Mouse (Mus musculus): Measurements from ENCODE around the gene Ildr2.

The Ildr2 gene

DNA sequence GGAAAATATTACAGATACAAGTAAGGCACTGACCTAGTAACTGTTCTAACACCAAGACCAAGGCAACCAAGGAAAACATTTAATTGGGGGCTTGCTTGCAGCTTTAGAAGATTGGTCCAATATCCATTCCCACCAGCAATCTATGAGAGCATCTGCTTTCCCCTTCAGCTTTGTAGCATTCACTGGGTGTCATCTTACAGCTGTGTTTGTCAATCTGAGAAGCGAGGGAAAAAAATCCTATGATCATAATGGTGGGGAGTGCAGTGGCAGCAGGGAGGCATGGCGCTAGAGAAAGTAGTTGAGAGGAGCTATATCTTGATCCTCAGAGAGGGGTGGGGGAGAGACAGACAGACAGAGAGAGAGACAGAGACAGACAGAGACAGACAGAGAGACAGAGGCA is 88.1 kb downstream of the Ildr2 start:
- in situ Hi-C loops (cut with MboI) = no loop called here

DNA sequence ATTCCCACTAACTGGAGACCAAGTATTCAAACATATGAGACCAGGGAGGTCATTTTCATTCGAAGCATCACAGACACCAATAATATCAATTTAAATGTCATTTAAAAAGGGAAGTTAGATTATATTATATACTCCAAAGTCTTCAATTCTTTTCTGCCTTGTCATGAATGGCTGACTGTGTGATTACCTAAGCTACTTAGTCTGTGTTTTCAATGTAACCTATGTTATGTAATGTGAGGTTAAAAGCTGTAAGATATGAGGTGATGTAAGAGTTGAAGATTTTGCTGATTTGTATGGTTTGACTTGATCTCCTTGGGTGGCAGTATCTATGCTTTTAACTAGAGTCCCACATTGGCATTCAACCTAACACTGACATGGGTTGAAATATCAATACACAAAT is 88.6 kb downstream of the Ildr2 start:
- in situ Hi-C loops (cut with MboI) = no loop called here

DNA sequence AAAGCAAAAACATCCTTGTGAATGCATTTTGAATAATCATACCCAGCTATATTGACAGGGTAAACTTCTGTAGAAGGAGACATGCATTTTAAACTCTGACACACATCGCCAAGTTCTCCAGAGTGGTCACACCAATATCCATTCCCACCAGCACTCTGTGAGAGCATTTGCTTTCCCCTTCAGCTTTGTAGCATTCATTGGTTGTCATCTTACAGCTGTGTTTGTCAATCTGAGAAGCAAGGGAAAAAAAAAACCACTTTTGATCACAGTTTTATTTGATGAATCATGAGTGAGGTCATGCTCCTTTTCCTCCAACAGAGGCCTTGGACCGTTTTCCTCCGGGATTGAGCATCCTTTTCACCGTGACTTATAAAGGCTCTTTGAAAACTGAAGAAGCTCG is 89.6 kb downstream of the Ildr2 start:
- in situ Hi-C loops (cut with MboI) = no loop called here

DNA sequence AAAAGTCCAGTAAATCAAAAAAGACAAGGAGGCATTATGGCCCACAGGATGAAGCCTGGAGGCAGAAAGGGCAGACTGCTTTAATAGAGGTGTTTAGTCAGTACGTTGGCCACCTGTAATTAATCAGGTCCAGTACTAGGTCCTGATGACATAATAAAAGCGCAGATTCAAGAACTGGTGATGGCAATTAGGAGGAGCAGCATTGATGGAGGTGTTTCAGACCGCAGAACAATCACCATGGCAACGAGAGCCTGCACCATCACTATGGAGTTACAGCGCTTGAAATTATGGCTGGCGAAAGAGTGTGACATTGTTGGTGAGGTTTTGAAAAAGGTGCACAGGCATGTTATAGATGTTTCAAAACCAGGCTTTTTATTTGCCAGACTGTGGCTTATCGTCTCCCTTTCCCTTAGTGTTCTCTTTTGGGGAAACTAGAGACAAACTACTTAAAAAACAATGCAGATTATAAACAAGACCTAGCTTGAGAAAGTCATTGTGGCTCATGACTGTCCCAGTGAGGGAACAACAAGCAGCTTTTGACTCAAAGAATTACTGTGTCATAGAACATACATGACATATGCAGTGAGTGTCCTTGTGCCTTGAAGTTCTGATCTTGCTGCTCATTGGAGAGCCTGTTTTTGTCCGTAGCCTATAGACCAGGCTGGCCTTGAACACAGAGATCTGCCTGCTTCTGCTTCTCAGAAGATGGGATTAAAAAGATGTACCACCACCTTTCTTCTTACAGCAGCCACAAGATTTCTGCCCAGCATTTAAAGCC is 90.5 kb downstream of the Ildr2 start:
- in situ Hi-C loops (cut with MboI) = no loop called here

DNA sequence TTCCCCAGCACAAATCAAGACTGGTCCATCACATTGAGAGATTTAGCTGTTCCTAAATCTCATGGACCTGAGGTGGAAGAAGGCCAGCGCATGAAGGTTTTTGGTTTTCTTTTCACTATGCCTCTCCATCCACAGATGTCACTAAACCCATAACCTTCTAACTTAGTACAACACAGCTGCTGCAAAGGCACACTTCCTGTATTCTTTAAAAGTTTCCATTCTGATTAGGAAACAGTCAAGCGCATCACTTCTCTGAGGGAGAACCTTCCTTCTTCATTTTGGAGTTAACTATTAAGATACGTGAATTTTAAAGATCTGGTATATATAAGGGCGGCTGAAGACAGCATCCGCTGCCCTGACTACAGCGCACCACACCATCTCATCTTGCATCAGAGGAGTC is 91.7 kb downstream of the Ildr2 start:
- in situ Hi-C loops (cut with MboI) = no loop called here

DNA sequence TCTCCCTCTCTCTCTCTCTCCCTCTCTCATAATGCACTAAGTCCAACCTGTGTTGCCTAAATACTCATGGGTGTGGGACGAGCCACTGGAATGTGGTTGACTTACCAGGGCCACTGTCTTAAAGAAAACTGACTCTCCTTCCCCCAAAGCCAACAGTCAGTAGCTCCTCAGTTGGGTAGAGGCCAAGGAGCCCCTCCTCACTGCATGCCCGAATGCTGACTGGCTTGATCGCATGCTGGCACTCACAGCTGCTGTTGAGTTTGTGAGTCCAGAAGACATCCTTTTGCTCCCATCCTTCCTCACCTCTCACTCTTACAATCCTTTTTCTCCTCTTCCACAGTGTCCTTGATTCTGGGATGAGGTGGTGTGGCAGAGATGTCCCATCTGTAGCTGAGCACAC is 93.0 kb downstream of the Ildr2 start:
- in situ Hi-C loops (cut with MboI) = no loop called here

DNA sequence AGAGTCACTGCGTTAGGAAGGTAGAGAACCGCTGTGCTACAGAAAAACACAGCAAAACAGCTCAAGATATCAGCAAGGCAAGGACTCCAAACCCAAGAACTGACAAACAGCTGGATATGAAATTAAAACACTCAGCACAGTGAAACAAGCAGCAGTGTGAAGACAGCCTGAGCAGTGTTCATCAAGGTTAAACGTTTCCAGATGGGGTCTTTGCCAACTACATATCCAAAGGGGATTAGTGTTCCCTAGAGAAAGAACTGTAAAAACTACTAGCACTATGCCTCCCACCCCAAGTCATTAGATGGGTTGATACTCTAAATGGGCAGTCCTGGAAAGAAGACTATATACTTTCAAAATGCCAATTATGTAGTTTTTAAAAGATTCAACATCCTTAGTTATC is 95.4 kb downstream of the Ildr2 start:
- in situ Hi-C loops (cut with MboI) = no loop called here

DNA sequence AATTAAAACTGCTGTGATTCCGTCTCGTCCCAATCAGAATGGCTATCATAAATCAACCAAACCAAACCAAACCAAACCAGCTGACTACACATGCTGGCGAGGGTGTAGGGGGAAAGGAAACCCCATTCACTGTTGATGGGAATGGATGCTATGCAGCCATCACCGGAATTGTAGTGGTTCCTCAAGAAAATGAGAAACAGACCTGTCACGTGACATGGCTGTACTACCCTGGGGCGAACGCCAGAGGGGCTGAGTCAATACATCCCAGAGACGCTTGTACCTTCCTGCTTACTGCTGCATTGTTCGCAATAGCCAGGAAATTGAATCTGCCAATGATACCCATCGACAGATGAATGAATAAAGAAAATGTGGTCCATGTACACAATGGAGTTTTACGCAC is 95.8 kb downstream of the Ildr2 start:
- in situ Hi-C loops (cut with MboI) = loop anchor here (25.0 kb wide), 2 partner anchors 337 to 562 kb away; partner anchors contain the start of genes Cd247 and Pou2f1

DNA sequence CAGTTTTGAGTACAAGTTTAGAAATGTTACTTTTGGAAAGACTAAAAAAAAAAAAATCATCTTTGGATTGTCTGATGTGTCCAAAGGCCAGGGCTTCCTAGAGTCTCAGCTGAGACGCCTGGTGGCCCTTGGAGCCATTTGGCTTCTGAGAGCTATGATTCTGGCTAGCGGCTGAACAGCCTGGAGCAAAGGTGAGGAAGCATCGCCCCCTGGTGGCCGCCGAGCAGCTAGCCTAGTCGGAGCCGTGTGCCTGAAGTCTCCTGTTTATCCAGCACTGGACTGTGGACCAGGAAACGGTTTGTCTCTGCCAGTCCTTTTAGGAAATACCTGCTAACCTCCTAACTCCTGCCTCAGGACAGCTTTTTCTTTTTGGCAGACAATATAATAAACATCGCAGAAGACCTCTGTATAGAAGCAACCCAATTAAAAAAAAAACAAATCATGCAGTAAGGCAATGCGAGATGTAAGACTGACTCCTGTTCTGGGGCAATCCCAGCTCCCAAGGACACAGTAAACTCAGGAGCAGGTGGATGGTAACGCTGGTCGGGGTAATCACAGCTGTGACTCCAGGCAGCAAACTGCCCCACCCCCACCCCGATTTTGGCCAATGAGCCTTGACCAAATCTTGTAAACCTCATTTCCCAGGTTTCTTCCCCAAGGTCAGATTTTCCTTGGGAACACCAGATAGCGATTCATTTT is 106.4 kb downstream of the Ildr2 start:
- in situ Hi-C loops (cut with MboI) = loop anchor here (25.0 kb wide), 2 partner anchors 348 to 573 kb away; partner anchors contain the start of genes Cd247 and Pou2f1

DNA sequence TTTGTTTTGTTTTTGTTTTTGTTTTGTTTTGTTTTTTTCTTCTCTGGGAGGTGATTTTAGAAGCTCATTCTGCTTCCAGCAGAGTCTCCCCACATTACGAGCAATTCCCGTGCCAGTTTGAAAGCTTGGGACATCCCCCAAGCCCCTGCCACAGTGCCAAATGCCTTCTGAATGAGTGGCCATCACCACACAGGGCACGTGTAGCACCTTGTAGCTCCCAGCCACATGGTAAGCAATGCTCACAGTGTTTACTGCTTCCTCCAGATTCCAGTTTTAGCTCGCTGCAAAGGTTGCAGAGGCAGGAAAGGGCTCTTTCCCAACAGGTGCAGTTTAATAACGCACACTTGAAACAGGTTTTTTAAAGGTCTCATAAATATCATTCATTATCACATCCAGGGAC is 107.0 kb downstream of the Ildr2 start:
- in situ Hi-C loops (cut with MboI) = loop anchor here (25.0 kb wide), 2 partner anchors 349 to 574 kb away; partner anchors contain the start of genes Cd247 and Pou2f1

DNA sequence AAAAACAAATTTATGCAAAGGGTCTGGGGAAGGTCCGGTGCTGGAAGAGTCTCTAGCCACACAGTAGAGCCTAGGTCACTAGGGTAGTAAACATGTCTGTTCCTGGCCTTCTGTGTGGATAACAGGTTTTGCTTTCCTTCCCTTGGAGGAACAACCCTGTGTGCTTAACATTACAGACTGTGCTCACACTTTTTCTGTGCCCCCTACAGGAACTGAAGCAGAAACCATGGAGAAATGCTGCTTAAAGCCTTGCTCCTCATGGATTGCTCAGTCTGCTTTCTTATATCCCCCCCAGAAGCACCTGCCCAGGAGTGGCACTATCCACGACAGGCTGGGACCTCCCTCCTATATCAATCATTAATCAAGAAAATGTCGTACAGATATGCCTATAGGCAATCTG is 107.9 kb downstream of the Ildr2 start:
- in situ Hi-C loops (cut with MboI) = loop anchor here (25.0 kb wide), 2 partner anchors 350 to 575 kb away; partner anchors contain the start of genes Cd247 and Pou2f1

DNA sequence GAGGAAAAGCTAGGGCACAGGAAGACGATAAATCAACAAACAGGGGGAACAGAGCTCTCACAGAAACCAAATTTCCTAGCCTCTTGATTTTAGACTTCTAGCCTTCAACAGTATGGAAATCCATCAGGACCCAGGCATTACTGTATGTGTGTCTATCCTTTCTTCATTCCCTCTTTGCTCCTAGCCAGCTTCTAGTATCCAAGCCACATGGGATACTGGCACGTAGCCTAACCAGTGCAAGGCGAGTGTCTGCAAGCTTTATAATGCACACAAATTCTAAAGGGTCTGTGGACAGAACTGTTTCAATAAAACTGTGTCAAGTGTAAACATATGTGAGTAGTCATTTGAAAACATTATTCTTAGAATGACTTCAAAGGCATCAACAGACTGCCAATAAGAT is 108.7 kb downstream of the Ildr2 start:
- in situ Hi-C loops (cut with MboI) = loop anchor here (25.0 kb wide), 2 partner anchors 350 to 575 kb away; partner anchors contain the start of genes Cd247 and Pou2f1

DNA sequence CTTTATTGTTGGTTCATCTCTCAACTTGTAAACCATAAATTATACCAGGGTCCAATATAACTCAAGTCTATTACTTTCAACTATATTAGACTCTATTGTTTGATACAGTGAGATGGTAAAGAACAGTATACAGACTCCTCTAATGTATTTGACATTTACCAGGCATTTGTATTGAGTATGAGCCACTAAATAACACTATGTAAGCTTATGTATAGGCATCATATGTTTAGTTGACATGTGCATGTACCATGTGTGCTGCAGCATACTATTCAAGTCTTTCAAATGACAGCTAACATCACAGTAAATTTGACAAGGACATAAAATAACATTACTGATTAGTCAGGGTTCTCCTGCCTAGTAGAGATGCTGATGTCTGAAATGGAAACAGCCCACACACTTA is 109.2 kb downstream of the Ildr2 start:
- in situ Hi-C loops (cut with MboI) = loop anchor here (25.0 kb wide), 2 partner anchors 351 to 576 kb away; partner anchors contain the start of genes Cd247 and Pou2f1

All from mature B cell (primary cell).